Mouse (Mus musculus): ENCODE results near the gene Hcn4. TPM values are rescaled to one million over a fixed set of nuclear protein-coding genes. Genes with fewer than 3 reads are reported as not detected.

The Hcn4 gene
- not detected for polyA plus RNA-seq (2017; shearing (Covaris generic))

DNA sequence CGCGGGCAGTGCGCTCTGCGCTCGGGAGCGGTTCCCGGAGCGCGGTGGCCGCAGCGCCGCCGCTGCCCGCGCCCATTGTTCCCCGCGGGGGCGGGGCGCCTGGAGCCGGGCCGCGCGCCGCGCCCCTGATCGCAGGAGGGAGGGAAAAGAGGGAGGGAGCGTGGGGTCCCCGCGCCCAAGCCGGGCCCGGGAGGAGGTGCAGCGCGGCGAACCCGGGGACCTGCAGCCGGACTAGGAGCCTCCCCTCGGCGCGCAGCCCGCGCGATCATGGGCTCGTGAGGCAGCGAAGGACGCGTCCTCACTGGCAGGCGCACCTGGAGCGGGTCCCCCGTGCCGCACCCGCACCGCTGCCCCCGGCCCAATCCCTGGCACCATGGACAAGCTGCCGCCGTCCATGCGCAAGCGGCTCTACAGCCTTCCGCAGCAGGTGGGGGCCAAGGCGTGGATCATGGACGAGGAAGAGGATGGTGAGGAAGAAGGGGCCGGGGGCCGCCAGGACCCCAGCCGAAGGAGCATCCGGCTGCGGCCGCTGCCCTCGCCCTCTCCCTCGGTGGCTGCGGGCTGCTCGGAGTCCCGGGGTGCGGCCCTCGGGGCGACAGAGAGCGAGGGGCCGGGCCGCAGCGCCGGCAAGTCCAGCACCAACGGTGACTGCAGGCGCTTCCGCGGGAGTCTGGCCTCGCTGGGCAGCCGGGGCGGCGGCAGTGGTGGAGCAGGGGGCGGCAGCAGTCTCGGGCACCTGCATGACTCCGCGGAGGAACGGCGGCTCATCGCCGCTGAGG lies at the start of gene Hcn4:
Hcn4 (plus strand) TSS at position 274 of the 779 bp plus-strand sequence.

Other genes with a start within 250 kb of the Hcn4 start
- gene Nptn, start 241.2 kb upstream of the Hcn4 start, polyA plus RNA-seq (2017; shearing (Covaris generic)), result 73.3 TPM
- 2.3 TPM for gene Rec114, start 79.4 kb upstream of the Hcn4 start, polyA plus RNA-seq (2017; shearing (Covaris generic))
- 0.24 TPM for gene Neo1, start 213.0 kb downstream of the Hcn4 start, polyA plus RNA-seq (2017; shearing (Covaris generic))

Data from inflammation-experienced regulatory T-cells, adult 16 weeks (primary cell).